Mouse (Mus musculus): ENCODE measurements around the gene Pick1. TPM values are rescaled to one million over a fixed set of nuclear protein-coding genes. Genes with fewer than 3 reads are reported as not detected.
A peak's percentile ranks its signal among the peaks of the same experiment; 100 is the strongest.

Pick1 gene
- polyA plus RNA-seq, 1 experiment from 2014 or later, result 58.8 TPM

GRCm38 (mm10) chr15:79195492-79195891 is 33.5 kb upstream of the Pick1 start:
- Histone ChIP-seq H3K9me3 (ENCODE audit: control insufficient read depth, low read length) (no peaks in the 10 kb centered on the region), H3K36me3 (ENCODE audit: control insufficient read depth, insufficient read depth, low read length) (no peaks in the 10 kb centered on the region), H3K9ac (replicated peaks; ENCODE audit: low read depth, low read length) (no peak overlapping the region), H3K4me3 (ENCODE audit: low read depth, low read length) (no peak overlapping the region), H3K4me2 (ENCODE audit: low read depth, low read length) (no peak overlapping the region), H3K27ac (ENCODE audit: low read depth, low read length) (no peak overlapping the region), H3K4me1 (ENCODE audit: control insufficient read depth, insufficient read depth, low read length) (no peaks in the 10 kb centered on the region; the same call in 1 of the 2 replicates), H3K27me3 (ENCODE audit: control insufficient read depth, insufficient read depth, low read length) (no peaks in the 10 kb centered on the region)
- WGBS, result 87% methylated on average over 8 of the region's 8 CpGs
- no peak for ATAC-seq (ENCODE audit: low read depth)

DNA sequence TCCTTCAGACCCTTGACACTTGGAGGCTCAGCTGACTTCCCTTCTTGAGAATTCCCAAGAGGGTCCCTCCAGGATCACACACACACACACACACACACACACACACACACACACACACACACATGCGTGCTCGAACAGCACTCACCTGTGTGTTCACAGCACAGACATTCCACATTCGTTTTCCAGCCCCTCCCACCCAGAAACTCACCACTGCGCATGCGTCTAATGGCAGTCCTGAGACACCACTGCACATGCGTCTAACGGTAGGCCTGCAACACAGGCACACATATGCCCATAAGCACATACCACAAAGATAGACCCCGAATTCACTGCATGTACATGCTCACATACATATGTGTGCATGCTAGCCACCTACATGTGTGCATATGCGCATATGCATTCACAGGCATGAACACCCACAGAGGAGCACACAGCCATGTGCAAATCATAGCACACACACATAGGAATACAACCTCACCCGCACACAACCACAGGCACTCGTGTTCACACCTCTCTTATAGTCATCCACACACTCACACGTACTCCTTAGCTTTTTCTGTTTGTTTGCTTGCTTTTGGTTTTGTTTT is 29.5 kb upstream of the Pick1 start:
- H3K4me2 ChIP-seq (ENCODE audit: low read depth, low read length), result no peak overlapping the region
- ATAC-seq (ENCODE audit: low read depth), result no peak
- no peak overlapping the region for H3K9ac ChIP-seq (replicated peaks; ENCODE audit: low read depth, low read length)
- no peaks in the 10 kb centered on the region for H3K27me3 ChIP-seq (ENCODE audit: control insufficient read depth, insufficient read depth, low read length)
- WGBS, result 82% methylated on average over 12 of the region's 12 CpGs
- H3K9me3 ChIP-seq (ENCODE audit: control insufficient read depth, low read length), result no peaks in the 10 kb centered on the region
- H3K27ac ChIP-seq (ENCODE audit: low read depth, low read length), result no peak overlapping the region
- peaks cover 13% of the 10 kb centered on the region; the same call in 1 of the 2 replicates for H3K4me1 ChIP-seq (ENCODE audit: control insufficient read depth, insufficient read depth, low read length)
- no peak overlapping the region for H3K4me3 ChIP-seq (ENCODE audit: low read depth, low read length)
- no peaks in the 10 kb centered on the region for H3K36me3 ChIP-seq (ENCODE audit: control insufficient read depth, insufficient read depth, low read length)

- H3K9ac ChIP-seq (replicated peaks; ENCODE audit: low read depth, low read length), result peak overlapping the region; percentile 28; the same call in 1 of the 2 replicates
- H3K27me3 ChIP-seq (ENCODE audit: control insufficient read depth, insufficient read depth, low read length), result no peaks in the 10 kb centered on the region
- no peak overlapping the region for H3K4me2 ChIP-seq (ENCODE audit: low read depth, low read length)
- WGBS, result 8% methylated on average over 13 of the region's 13 CpGs
- ATAC-seq (ENCODE audit: low read depth), result peak; percentile 83
- no peaks in the 10 kb centered on the region for H3K36me3 ChIP-seq (ENCODE audit: control insufficient read depth, insufficient read depth, low read length)
- H3K4me1 ChIP-seq (ENCODE audit: control insufficient read depth, insufficient read depth, low read length), result peaks cover 13% of the 10 kb centered on the region; the same call in 1 of the 2 replicates
- H3K27ac ChIP-seq (ENCODE audit: low read depth, low read length), result peak overlapping the region; percentile 34
- H3K4me3 ChIP-seq (ENCODE audit: low read depth, low read length), result no peak overlapping the region
- no peaks in the 10 kb centered on the region for H3K9me3 ChIP-seq (ENCODE audit: control insufficient read depth, low read length)
Observed at GRCm38 (mm10) chr15:79201491-79202150, 27.4 kb upstream of the Pick1 start.

DNA sequence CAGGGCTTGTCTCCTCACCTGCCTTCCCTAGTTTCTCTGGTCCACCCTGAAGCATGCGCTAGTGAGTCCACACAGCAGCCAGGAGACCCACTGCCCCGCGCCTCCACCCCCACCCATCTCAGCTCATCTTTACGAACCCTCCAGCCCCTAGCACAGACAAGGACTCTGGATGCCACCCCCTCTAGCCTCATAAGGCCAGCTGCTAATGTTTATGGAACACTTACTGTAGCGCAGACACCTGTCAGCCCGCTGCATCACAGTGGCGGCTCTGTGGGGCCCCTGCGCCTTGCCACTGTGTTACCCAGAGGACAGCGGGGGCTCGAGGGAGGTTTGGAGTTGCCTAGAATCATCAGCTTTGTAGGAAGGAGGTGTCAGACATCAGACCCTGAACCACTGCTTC is 26.4 kb upstream of the Pick1 start:
- WGBS, result 24% methylated on average over 10 of the region's 10 CpGs
- Histone ChIP-seq H3K4me1 (ENCODE audit: control insufficient read depth, insufficient read depth, low read length) (peaks cover 13% of the 10 kb centered on the region; the same call in 1 of the 2 replicates), H3K4me2 (ENCODE audit: low read depth, low read length) (no peak overlapping the region), H3K27ac (ENCODE audit: low read depth, low read length) (peak overlapping the region; percentile 1; the same call in 1 of the 2 replicates), H3K9ac (replicated peaks; ENCODE audit: low read depth, low read length) (no peak overlapping the region), H3K27me3 (ENCODE audit: control insufficient read depth, insufficient read depth, low read length) (no peaks in the 10 kb centered on the region), H3K4me3 (ENCODE audit: low read depth, low read length) (no peak overlapping the region), H3K9me3 (ENCODE audit: control insufficient read depth, low read length) (no peaks in the 10 kb centered on the region), H3K36me3 (ENCODE audit: control insufficient read depth, insufficient read depth, low read length) (no peaks in the 10 kb centered on the region)
- ATAC-seq (ENCODE audit: low read depth), result peak; percentile 64; the same call in 1 of the 2 replicates

DNA sequence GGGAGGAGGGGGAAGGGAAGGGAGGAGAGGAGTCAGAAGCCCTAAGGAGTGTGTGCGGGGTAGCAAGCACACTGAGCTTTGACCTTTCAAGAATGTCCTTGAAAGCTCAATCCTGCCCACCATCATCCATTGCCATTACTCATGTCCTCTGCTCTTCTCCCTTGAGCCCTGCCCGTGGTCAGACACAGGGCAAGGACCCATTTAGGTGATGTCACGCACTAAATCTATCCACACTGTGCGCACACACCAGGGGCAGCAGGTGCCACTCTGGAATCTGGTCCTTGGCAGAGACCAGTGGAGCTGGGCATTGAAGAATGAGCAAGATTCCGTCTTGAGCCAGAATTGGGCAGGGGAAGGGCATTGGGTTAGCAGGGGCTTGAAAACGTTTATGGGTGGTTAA is 20.8 kb upstream of the Pick1 start:
- ATAC-seq (ENCODE audit: low read depth), result no peak
- 79% methylated on average over 6 of the region's 6 CpGs for WGBS
- no peak overlapping the region for H3K27ac ChIP-seq (ENCODE audit: low read depth, low read length)
- H3K27me3 ChIP-seq (ENCODE audit: control insufficient read depth, insufficient read depth, low read length), result no peaks in the 10 kb centered on the region
- H3K9ac ChIP-seq (replicated peaks; ENCODE audit: low read depth, low read length), result no peak overlapping the region
- no peaks in the 10 kb centered on the region for H3K4me1 ChIP-seq (ENCODE audit: control insufficient read depth, insufficient read depth, low read length)
- no peaks in the 10 kb centered on the region for H3K36me3 ChIP-seq (ENCODE audit: control insufficient read depth, insufficient read depth, low read length)
- no peaks in the 10 kb centered on the region for H3K9me3 ChIP-seq (ENCODE audit: control insufficient read depth, low read length)
- no peak overlapping the region for H3K4me2 ChIP-seq (ENCODE audit: low read depth, low read length)
- no peak overlapping the region for H3K4me3 ChIP-seq (ENCODE audit: low read depth, low read length)

DNA sequence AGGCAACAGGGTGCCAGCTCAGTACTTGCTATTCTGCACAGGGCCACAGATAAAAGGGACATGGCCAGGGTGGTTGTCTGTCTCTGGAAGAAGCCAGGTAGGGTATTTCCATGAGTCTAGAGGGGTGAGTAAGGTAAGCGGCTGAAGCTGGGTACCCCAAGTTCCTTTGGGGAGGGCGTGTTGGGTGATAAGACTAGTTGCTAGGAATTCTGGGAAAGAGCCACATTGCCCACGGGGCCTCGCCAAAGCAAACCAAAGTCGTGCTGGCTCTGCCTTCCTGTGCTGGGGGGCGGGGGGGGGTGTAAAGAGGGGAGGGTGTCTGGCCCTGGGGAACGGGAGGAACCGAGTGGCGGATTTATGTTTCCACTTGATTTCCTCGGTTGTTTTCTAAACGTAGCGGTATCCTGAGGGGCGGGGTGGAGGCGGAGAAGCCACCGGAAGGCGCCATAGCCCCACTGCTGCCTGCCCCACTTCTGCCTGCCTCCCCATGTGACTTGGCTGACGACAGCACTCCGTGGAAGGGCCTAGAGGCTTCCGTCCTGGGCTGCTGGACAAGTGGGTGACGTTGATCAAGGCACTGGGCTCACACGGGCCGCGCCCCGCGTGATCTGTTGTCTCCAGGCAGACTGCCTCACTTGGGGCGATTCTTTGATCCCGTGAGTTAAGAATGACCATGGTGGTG is 20.1 kb upstream of the Pick1 start:
- H3K4me1 ChIP-seq (ENCODE audit: control insufficient read depth, insufficient read depth, low read length), result no peaks in the 10 kb centered on the region
- H3K27me3 ChIP-seq (ENCODE audit: control insufficient read depth, insufficient read depth, low read length), result no peaks in the 10 kb centered on the region
- no peak for ATAC-seq (ENCODE audit: low read depth)
- no peak overlapping the region for H3K9ac ChIP-seq (replicated peaks; ENCODE audit: low read depth, low read length)
- no peak overlapping the region for H3K4me2 ChIP-seq (ENCODE audit: low read depth, low read length)
- H3K9me3 ChIP-seq (ENCODE audit: control insufficient read depth, low read length), result no peaks in the 10 kb centered on the region
- no peak overlapping the region for H3K27ac ChIP-seq (ENCODE audit: low read depth, low read length)
- no peaks in the 10 kb centered on the region for H3K36me3 ChIP-seq (ENCODE audit: control insufficient read depth, insufficient read depth, low read length)
- H3K4me3 ChIP-seq (ENCODE audit: low read depth, low read length), result no peak overlapping the region
- WGBS, result 70% methylated on average over 27 of the region's 27 CpGs

- Histone ChIP-seq H3K36me3 (ENCODE audit: control insufficient read depth, insufficient read depth, low read length) (no peaks in the 10 kb centered on the region), H3K4me2 (ENCODE audit: low read depth, low read length) (no peak overlapping the region), H3K4me3 (ENCODE audit: low read depth, low read length) (no peak overlapping the region), H3K4me1 (ENCODE audit: control insufficient read depth, insufficient read depth, low read length) (no peaks in the 10 kb centered on the region), H3K9me3 (ENCODE audit: control insufficient read depth, low read length) (no peaks in the 10 kb centered on the region), H3K27ac (ENCODE audit: low read depth, low read length) (no peak overlapping the region), H3K9ac (replicated peaks; ENCODE audit: low read depth, low read length) (no peak overlapping the region), H3K27me3 (ENCODE audit: control insufficient read depth, insufficient read depth, low read length) (no peaks in the 10 kb centered on the region)
- WGBS, result 82% methylated on average over 2 of the region's 2 CpGs
- ATAC-seq (ENCODE audit: low read depth), result no peak
Observed at GRCm38 (mm10) chr15:79210357-79210756, 18.6 kb upstream of the Pick1 start.

DNA sequence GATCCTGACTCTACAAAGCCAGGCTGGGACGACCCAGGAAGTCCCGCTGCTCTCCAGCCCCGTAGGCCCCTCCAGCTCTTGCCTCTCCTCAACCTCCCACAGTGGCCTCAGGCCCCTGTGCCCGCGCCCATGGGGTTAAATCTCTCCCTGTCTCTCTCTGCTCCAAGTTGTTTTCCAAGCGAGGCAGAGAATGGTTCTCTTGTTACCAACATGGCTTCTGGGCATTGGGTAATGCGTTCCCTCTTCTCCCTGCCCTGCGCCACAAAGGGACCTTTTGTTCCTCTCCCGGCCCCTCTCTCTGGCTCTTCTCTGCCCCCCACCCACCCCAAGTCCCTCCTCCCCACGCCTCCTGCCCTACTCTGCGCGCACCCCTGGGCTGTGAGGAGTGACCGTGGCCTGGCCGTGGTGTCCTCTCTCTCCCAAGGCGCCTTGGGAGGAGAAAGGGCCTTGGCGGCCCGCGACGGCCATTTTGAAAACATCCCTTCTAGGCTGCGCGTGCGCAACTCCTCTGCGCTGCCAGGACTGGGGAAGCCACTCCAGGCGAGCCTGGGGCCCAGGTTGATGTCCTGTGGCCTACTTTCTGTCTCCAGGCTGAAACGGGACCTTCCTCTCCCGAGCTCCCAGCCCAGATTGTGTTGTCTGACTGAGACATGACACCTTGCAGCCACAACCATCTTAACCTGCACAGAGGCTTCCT is 16.1 kb upstream of the Pick1 start:
- no peaks in the 10 kb centered on the region for H3K36me3 ChIP-seq (ENCODE audit: control insufficient read depth, insufficient read depth, low read length)
- H3K27me3 ChIP-seq (ENCODE audit: control insufficient read depth, insufficient read depth, low read length), result no peaks in the 10 kb centered on the region
- peak; percentile 49; the same call in 1 of the 2 replicates for ATAC-seq (ENCODE audit: low read depth)
- no peaks in the 10 kb centered on the region for H3K9me3 ChIP-seq (ENCODE audit: control insufficient read depth, low read length)
- no peaks in the 10 kb centered on the region for H3K4me1 ChIP-seq (ENCODE audit: control insufficient read depth, insufficient read depth, low read length)
- no peak overlapping the region for H3K9ac ChIP-seq (replicated peaks; ENCODE audit: low read depth, low read length)
- WGBS, result 77% methylated on average over 26 of the region's 26 CpGs
- H3K4me2 ChIP-seq (ENCODE audit: low read depth, low read length), result no peak overlapping the region
- H3K27ac ChIP-seq (ENCODE audit: low read depth, low read length), result peak overlapping the region; percentile 29; the same call in 1 of the 2 replicates
- no peak overlapping the region for H3K4me3 ChIP-seq (ENCODE audit: low read depth, low read length)

Measured in neural tube, embryonic 14.5 days (tissue).